Mouse (Mus musculus): ENCODE results near the gene Srrm3. TPM values are rescaled to one million over a fixed set of nuclear protein-coding genes. Genes with fewer than 3 reads are reported as not detected.

Gene Srrm3
- polyA plus RNA-seq, 1 experiment: not detected

DNA sequence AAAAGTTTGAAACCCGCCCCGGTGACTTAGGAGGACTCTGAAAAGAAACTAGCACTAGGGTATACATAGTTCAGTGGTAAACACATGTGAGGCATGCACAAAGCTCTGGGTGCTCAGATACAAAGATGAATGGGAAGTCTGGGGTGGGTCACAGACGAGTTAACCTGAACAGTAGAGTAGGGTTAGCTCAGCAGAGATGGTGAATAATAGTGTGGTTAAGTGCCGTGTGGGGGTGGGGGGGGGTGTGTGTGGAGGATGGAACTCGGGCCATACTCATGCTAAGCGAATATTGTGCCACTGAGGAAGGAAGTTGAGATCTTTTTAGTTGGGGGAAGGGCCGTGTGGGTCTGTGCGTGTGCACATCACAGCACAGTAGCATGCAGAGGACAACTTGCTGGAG, 26.4 kb upstream of the Srrm3 start:
- Histone ChIP-seq H3K36me3 (ENCODE audit: control insufficient read depth) (peaks cover 56% of the 10 kb centered on the region), H3K27me3 (ENCODE audit: control insufficient read depth) (no peaks in the 10 kb centered on the region; the same call in 1 of the 2 replicates), H3K4me1 (ENCODE audit: control insufficient read depth) (peaks cover 47% of the 10 kb centered on the region), H3K9me3 (ENCODE audit: control insufficient read depth, low read length) (no peaks in the 10 kb centered on the region), H3K4me3 (replicated peaks) (peak overlapping the region; percentile 89)
- TF ChIP-seq GATA1 (IDR thresholded peaks at IDR 0.05; ENCODE audit: low read length) (no peak), TAL1 (IDR thresholded peaks at IDR 0.05; ENCODE audit: low read length) (no peak)

DNA sequence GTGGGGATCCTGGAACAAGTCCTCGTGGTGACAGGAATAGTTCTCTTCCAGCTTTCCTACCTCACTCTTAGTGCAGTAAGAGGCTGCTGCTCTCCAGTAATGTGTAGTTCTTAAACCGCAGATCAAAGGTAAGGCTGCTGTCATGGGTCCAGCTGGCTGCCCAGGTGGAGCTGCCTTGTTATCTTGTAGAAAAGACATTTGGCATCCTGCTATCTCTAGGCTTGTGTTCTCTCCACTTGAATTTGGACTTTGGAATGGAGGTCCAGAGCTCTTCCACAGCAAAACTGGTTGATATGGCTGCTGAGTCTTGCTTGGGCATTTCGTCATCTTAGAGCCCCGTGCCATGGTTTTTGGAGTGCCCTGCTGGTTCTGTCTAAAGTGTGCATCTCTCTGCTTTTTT, 23.8 kb upstream of the Srrm3 start:
- peaks cover 34% of the 10 kb centered on the region for H3K4me1 ChIP-seq (ENCODE audit: control insufficient read depth)
- H3K27me3 ChIP-seq (ENCODE audit: control insufficient read depth): no peaks in the 10 kb centered on the region
- no peak overlapping the region for H3K4me3 ChIP-seq (replicated peaks)
- H3K9me3 ChIP-seq (ENCODE audit: control insufficient read depth, low read length): no peaks in the 10 kb centered on the region
- no peak for TF ChIP-seq GATA1 (IDR thresholded peaks at IDR 0.05; ENCODE audit: low read length)
- TF ChIP-seq TAL1 (IDR thresholded peaks at IDR 0.05; ENCODE audit: low read length): no peak
- peaks cover 82% of the 10 kb centered on the region for H3K36me3 ChIP-seq (ENCODE audit: control insufficient read depth)

GRCm38 (mm10) chr5:135793996-135794858, 12.5 kb upstream of the Srrm3 start:
- peaks cover 30% of the 10 kb centered on the region for H3K36me3 ChIP-seq (ENCODE audit: control insufficient read depth)
- H3K9me3 ChIP-seq (ENCODE audit: control insufficient read depth, low read length): no peaks in the 10 kb centered on the region
- TF ChIP-seq TAL1 (IDR thresholded peaks at IDR 0.05; ENCODE audit: low read length): no peak
- TF ChIP-seq GATA1 (IDR thresholded peaks at IDR 0.05; ENCODE audit: low read length): no peak
- peaks cover 5% of the 10 kb centered on the region for H3K27me3 ChIP-seq (ENCODE audit: control insufficient read depth)
- H3K4me1 ChIP-seq (ENCODE audit: control insufficient read depth): peaks cover 7% of the 10 kb centered on the region
- peak overlapping the region; percentile 40 for H3K4me3 ChIP-seq (replicated peaks)

DNA sequence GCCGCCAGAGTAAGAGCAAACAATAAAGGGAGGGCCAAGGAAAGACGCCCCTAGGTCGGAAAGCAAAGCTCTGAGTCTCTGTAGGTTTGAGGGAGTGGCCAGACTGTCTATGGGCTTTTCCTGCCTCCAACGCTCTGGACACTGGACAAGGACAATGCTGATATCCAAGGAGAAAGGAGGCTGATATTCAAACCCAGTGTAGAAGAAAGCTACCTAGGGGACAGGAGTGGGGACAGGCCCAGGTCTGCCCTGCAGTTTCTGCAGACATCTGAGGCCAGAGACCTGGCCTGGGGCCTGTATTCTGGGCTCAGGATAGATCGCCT, 11.9 kb upstream of the Srrm3 start:
- TF ChIP-seq GATA1 (IDR thresholded peaks at IDR 0.05; ENCODE audit: low read length) (no peak), TAL1 (IDR thresholded peaks at IDR 0.05; ENCODE audit: low read length) (no peak)
- Histone ChIP-seq H3K27me3 (ENCODE audit: control insufficient read depth) (peaks cover 5% of the 10 kb centered on the region), H3K36me3 (ENCODE audit: control insufficient read depth) (peaks cover 24% of the 10 kb centered on the region), H3K9me3 (ENCODE audit: control insufficient read depth, low read length) (no peaks in the 10 kb centered on the region), H3K4me3 (replicated peaks) (no peak overlapping the region), H3K4me1 (ENCODE audit: control insufficient read depth) (peaks cover 7% of the 10 kb centered on the region)

DNA sequence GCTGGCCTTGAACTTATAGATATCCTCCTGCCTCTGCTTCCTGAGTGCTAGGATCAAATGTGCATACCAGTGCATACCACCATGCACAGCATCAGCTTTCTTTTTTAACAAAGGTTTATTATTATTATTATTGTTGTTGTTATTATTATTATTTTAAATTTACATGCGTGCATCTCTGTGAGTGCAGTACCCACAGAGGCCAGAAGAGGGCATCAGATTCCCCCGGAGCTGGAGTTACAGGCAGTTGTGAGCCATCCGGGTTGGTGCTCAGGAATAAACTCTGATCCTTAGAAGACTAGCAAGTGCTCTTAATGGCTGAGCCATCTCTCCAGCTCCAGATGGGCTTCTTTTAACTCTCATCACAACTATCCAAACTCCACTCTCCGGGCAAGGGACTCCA, 6.9 kb upstream of the Srrm3 start:
- Histone ChIP-seq H3K4me3 (replicated peaks) (no peak overlapping the region), H3K4me1 (ENCODE audit: control insufficient read depth) (peaks cover under 1% of the 10 kb centered on the region), H3K27me3 (ENCODE audit: control insufficient read depth) (peaks cover 14% of the 10 kb centered on the region), H3K9me3 (ENCODE audit: control insufficient read depth, low read length) (no peaks in the 10 kb centered on the region; the same call in 1 of the 2 replicates), H3K36me3 (ENCODE audit: control insufficient read depth) (no peaks in the 10 kb centered on the region)
- TF ChIP-seq GATA1 (IDR thresholded peaks at IDR 0.05; ENCODE audit: low read length): no peak
- no peak for TF ChIP-seq TAL1 (IDR thresholded peaks at IDR 0.05; ENCODE audit: low read length)

DNA sequence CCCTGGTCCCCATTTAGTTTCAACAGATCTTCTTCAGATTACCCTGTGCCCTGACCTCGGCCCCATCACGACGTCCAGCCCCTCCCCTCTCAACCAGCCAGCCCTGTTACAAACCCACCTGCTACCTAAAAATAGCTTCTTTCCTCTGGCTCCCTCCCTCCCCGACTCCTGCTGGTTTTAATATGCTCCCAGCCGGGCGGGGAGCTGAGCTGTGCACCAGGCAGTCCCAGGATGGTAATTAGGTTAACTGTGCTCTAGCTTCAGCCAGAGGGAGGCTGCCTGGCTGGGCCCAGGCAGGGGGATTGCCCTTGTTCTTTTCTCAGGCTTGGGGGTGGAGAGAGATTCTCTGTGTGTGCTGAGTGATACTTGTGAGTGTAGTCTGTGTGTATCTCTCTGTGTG, 5.8 kb upstream of the Srrm3 start:
- H3K36me3 ChIP-seq (ENCODE audit: control insufficient read depth): no peaks in the 10 kb centered on the region
- H3K4me3 ChIP-seq (replicated peaks): no peak overlapping the region
- H3K27me3 ChIP-seq (ENCODE audit: control insufficient read depth): peaks cover 14% of the 10 kb centered on the region
- no peaks in the 10 kb centered on the region; the same call in 1 of the 2 replicates for H3K9me3 ChIP-seq (ENCODE audit: control insufficient read depth, low read length)
- no peaks in the 10 kb centered on the region for H3K4me1 ChIP-seq (ENCODE audit: control insufficient read depth)
- TF ChIP-seq GATA1 (IDR thresholded peaks at IDR 0.05; ENCODE audit: low read length) (no peak), TAL1 (IDR thresholded peaks at IDR 0.05; ENCODE audit: low read length) (no peak)

DNA sequence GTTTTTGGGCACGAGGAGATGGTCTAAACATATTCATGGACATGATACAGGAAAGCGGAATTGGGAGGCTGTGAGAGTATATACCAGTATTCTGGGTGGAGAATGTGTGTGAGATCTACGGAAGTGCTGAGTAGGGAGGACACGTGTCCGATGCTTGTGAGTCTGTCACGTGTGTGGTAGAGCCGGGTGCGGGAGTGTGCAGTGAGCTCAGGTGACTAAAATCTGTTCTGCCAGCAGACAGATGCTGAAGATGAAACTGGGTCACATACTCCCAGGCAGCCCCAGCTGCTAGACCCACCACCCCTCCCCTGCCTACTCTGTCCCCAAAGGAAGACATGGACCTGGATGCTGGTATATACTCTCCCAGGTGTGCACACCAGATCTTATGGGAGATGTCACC, 4.0 kb upstream of the Srrm3 start:
- peaks cover 7% of the 10 kb centered on the region for H3K4me1 ChIP-seq (ENCODE audit: control insufficient read depth)
- TF ChIP-seq TAL1 (IDR thresholded peaks at IDR 0.05; ENCODE audit: low read length) (no peak), GATA1 (IDR thresholded peaks at IDR 0.05; ENCODE audit: low read length) (no peak)
- no peaks in the 10 kb centered on the region; the same call in 1 of the 2 replicates for H3K9me3 ChIP-seq (ENCODE audit: control insufficient read depth, low read length)
- no peaks in the 10 kb centered on the region for H3K36me3 ChIP-seq (ENCODE audit: control insufficient read depth)
- H3K4me3 ChIP-seq (replicated peaks): no peak overlapping the region
- peaks cover 9% of the 10 kb centered on the region for H3K27me3 ChIP-seq (ENCODE audit: control insufficient read depth)

DNA sequence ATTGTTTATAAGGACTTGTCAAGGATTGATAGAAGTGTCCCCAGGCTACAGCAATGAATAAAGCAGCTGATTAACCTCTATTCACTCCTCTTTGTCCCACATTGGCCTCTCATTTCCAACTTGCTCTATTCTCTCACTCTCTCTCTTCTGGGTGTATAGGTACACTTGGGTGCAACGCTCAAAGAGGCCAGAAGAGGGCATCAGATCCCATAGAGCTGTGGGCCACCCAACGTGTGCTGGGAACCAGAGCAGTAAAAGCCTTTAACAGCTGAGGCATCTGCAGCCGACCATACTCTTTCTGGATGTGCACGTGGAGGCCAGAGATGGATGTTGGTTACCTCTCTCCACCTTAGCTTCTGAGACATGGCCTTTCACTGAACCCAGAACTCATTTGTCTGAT, 3.6 kb upstream of the Srrm3 start:
- no peaks in the 10 kb centered on the region; the same call in 1 of the 2 replicates for H3K9me3 ChIP-seq (ENCODE audit: control insufficient read depth, low read length)
- H3K4me1 ChIP-seq (ENCODE audit: control insufficient read depth): peaks cover 7% of the 10 kb centered on the region
- no peak for TF ChIP-seq GATA1 (IDR thresholded peaks at IDR 0.05; ENCODE audit: low read length)
- TF ChIP-seq TAL1 (IDR thresholded peaks at IDR 0.05; ENCODE audit: low read length): no peak
- peaks cover 9% of the 10 kb centered on the region for H3K27me3 ChIP-seq (ENCODE audit: control insufficient read depth)
- no peak overlapping the region for H3K4me3 ChIP-seq (replicated peaks)
- H3K36me3 ChIP-seq (ENCODE audit: control insufficient read depth): no peaks in the 10 kb centered on the region

DNA sequence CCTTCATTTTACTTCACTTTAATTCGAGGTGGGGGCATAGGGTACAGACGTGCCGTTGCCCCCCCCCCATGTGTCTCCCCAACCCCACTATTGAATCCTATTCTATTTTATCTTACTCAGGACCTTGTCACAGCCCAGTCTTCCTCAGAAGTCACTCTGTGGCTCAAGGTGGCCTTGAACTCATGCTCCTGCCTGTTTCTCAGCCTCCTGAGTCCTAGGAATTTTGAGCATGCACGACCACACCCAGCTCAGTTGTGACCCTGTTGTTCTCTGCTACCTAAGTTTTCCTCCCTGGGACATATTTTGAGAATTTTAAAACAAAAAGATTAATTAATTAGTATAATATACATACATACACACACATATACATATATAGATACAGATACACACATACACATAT, 3.0 kb upstream of the Srrm3 start:
- Histone ChIP-seq H3K4me3 (replicated peaks) (no peak overlapping the region), H3K4me1 (ENCODE audit: control insufficient read depth) (peaks cover 7% of the 10 kb centered on the region), H3K27me3 (ENCODE audit: control insufficient read depth) (peaks cover 9% of the 10 kb centered on the region), H3K36me3 (ENCODE audit: control insufficient read depth) (no peaks in the 10 kb centered on the region), H3K9me3 (ENCODE audit: control insufficient read depth, low read length) (no peaks in the 10 kb centered on the region; the same call in 1 of the 2 replicates)
- TF ChIP-seq TAL1 (IDR thresholded peaks at IDR 0.05; ENCODE audit: low read length) (no peak), GATA1 (IDR thresholded peaks at IDR 0.05; ENCODE audit: low read length) (no peak)
